Comparison of ENCODE assay signal across 7 mouse cellular contexts in the genomic region with DNA sequence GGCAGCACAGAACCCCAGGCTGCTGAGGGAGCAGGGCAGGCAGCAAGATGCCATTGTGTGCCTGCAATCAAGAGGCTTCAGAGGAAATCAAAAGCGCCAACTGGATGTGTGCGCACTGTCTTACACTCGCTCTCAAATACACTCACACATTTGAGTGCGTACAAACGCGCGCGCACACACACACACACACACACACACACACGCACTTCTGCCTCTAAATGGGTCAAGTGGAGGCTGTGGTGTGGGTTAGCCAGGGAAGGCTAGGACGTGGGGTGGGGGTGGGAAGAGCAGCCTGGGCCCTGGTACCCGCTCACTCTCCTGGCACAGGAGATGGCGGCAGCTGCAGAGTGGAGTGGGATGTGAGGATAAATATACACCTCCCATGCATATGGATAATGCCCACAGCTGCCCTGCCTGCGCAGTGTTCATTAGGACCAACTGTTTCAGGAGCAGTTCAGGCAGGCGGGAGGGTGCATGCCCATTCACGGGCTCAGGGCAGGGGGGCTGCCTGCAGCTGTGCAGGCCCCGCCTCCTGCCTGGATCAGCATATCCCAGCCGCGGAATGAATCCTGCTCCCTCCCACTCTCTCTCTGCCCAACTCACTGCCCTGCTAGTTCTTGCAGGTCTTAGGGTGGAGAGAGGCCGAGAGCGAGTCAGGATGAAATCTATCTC. TPM values are rescaled to one million over a fixed set of nuclear protein-coding genes. Genes with fewer than 3 reads are reported as not detected.
DNase-seq lines count a peak whose midpoint lies in the region; ATAC-seq lines count a peak whose summit lies in the region.

No protein-coding gene starts in this region.

- peak overlapping the region; percentile 25 for H3K4me3 ChIP-seq in forebrain, embryonic 13.5 days
- H3K4me3 ChIP-seq in hindbrain, embryonic 13.5 days = peak overlapping the region; percentile 26
- peak overlapping the region; percentile 47 for H3K4me3 ChIP-seq in midbrain, embryonic 10.5 days

- peak; percentile 91 for ATAC-seq in forebrain, embryonic 13.5 days
- ATAC-seq in hindbrain, embryonic 13.5 days (ENCODE audit: low FRiP score) = peak; percentile 88

- H3K36me3 ChIP-seq in forebrain, embryonic 13.5 days (ENCODE audit: poor library complexity, severe bottlenecking) = no peaks in the 10 kb centered on the region
- H3K36me3 ChIP-seq in hindbrain, embryonic 13.5 days = no peaks in the 10 kb centered on the region
- H3K36me3 ChIP-seq in midbrain, embryonic 10.5 days = no peaks in the 10 kb centered on the region

- no peaks in the 10 kb centered on the region for H3K9me3 ChIP-seq in forebrain, embryonic 13.5 days (replicated peaks)
- H3K9me3 ChIP-seq in hindbrain, embryonic 13.5 days = no peaks in the 10 kb centered on the region
- no peaks in the 10 kb centered on the region for H3K9me3 ChIP-seq in midbrain, embryonic 10.5 days (replicated peaks)

- H3K27me3 ChIP-seq in forebrain, embryonic 13.5 days = no peaks in the 10 kb centered on the region
- H3K27me3 ChIP-seq in hindbrain, embryonic 13.5 days = no peaks in the 10 kb centered on the region
- H3K27me3 ChIP-seq in midbrain, embryonic 10.5 days (ENCODE audit: low read depth, poor library complexity, severe bottlenecking) = no peaks in the 10 kb centered on the region

- H3K9ac ChIP-seq in forebrain, embryonic 13.5 days = peak overlapping the region; percentile 57
- H3K9ac ChIP-seq in hindbrain, embryonic 13.5 days = peak overlapping the region; percentile 67

- peak; percentile 80 for DNase-seq in ES-CJ7 (ENCODE audit: low read depth, low spot score)
- peak; percentile 70 to 83 for DNase-seq in adrenal gland, postnatal 36 days
- DNase-seq in left cerebral cortex, adult 9 months (ENCODE audit: low spot score in 2 of 2) = peak; percentile 83 to 85
- DNase-seq in midbrain, embryonic 10.5 days (ENCODE audit: low spot score) = peak; percentile 79
- DNase-seq in telencephalon, adult 2 months (ENCODE audit: low read depth, low spot score) = peak; percentile 86

- H3K4me1 ChIP-seq in forebrain, embryonic 13.5 days = peaks cover 71% of the 10 kb centered on the region
- peaks cover 71% of the 10 kb centered on the region for H3K4me1 ChIP-seq in hindbrain, embryonic 13.5 days (replicated peaks)
- peaks cover 89% of the 10 kb centered on the region for H3K4me1 ChIP-seq in midbrain, embryonic 10.5 days

- WGBS in forebrain, embryonic 13.5 days = 1% methylated on average over 20 of the region's 20 CpGs
- 6% methylated on average over 20 of the region's 20 CpGs for WGBS in hindbrain, embryonic 13.5 days
- WGBS in midbrain, embryonic 10.5 days = 2% methylated on average over 20 of the region's 20 CpGs

- H3K27ac ChIP-seq in forebrain, embryonic 13.5 days = peak overlapping the region; percentile 95
- H3K27ac ChIP-seq in hindbrain, embryonic 13.5 days = peak overlapping the region; percentile 88
- H3K27ac ChIP-seq in midbrain, embryonic 10.5 days (replicated peaks) = peak overlapping the region; percentile 95

- H3K4me2 ChIP-seq in forebrain, embryonic 13.5 days = peak overlapping the region; percentile 57
- peak overlapping the region; percentile 52 for H3K4me2 ChIP-seq in hindbrain, embryonic 13.5 days

RNA-seq across cellular contexts. Expression of gene Trim8, which starts 22.1 kb away (rescaled TPM):
- total RNA-seq in adrenal gland, postnatal 36 days (2021) = 10 to 100 TPM; 47.3 to 53.3 TPM
- polyA plus RNA-seq in forebrain, embryonic 13.5 days (2015; fragmentation: Nextera tagmentation; extraction: Ambion mirVana) = 22.5 and 22.6 TPM in 2 replicates
- 29.7 and 31.6 TPM in 2 replicates for polyA plus RNA-seq in hindbrain, embryonic 13.5 days (2015; fragmentation: Nextera tagmentation; extraction: Ambion mirVana)
- polyA plus RNA-seq in midbrain, embryonic 10.5 days (2016; fragmentation: Nextera tagmentation; extraction: Ambion mirVana) = 24.6 and 27.8 TPM in 2 replicates

RNA-seq across cellular contexts. Expression of gene Arl3, which starts 49.4 kb away (rescaled TPM):
- total RNA-seq in adrenal gland, postnatal 36 days (2021) = 10 to 100 TPM; 43.3 to 67.7 TPM
- 233 and 245 TPM in 2 replicates for polyA plus RNA-seq in forebrain, embryonic 13.5 days (2015; fragmentation: Nextera tagmentation; extraction: Ambion mirVana)
- 212 and 220 TPM in 2 replicates for polyA plus RNA-seq in hindbrain, embryonic 13.5 days (2015; fragmentation: Nextera tagmentation; extraction: Ambion mirVana)
- 207 and 216 TPM in 2 replicates for polyA plus RNA-seq in midbrain, embryonic 10.5 days (2016; fragmentation: Nextera tagmentation; extraction: Ambion mirVana)

RNA-seq across cellular contexts. Expression of gene Sfxn2, which starts 49.5 kb away (rescaled TPM):
- total RNA-seq in adrenal gland, postnatal 36 days (2021) = 10 to 100 TPM in 1 of 2 experiments, 1 to 10 TPM in 1; 7.9 to 11.5 TPM
- 12.4 and 13.2 TPM in 2 replicates for polyA plus RNA-seq in forebrain, embryonic 13.5 days (2015; fragmentation: Nextera tagmentation; extraction: Ambion mirVana)
- 10.3 and 12.6 TPM in 2 replicates for polyA plus RNA-seq in hindbrain, embryonic 13.5 days (2015; fragmentation: Nextera tagmentation; extraction: Ambion mirVana)
- 17.0 and 18.1 TPM in 2 replicates for polyA plus RNA-seq in midbrain, embryonic 10.5 days (2016; fragmentation: Nextera tagmentation; extraction: Ambion mirVana)

Comparison
In these comparisons a context has a peak if more than half of its experiments do, and no peak if none do; other contexts are left out.
1. Peak in every context shown above with its lines: DNase-seq, ATAC-seq, H3K4me3 ChIP-seq and H3K27ac ChIP-seq.